Mouse (Mus musculus): ENCODE measurements around the gene Srsf3.

DNA sequence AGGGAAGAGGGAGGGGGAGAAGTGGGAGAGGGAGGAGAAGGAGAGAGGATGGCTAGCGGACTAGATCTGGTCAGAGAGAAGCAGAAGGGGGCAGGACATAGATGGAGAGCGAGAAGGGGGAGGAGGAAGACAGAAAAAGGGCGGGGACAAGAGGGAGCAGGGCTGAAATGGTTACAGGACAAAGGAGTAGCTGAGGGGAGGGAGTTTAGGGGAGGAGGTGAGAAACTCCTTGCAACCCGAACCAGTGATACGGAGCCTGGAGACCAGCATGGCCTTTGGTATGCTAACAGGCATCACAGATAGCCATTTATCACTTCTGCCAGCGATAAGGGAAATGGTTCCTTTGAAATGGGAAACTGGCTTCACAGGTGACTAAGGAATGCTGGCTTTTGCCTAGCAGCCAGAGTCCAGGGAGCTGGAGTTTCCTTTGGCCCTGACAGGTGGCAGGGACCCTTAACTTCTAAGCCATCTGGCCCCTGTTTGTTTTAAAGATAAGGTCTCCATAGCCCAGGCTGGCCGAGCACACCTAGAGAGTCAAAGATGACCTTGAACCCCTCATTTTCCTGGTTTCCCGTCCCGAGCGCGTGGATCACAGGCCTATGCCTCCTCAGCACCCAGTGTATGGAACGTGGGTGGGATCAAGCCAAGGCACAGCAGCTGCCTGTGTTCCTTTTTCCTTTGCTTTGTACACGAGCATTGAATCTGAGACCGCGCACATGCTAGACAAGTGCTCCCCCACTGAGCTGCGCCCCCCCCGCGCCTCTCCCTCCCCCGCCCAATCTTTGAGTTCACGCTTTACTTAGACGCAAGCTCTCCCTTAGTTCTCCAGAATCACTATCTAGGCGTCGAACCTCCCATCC lies 48.6 kb downstream of the Srsf3 start:
- no peak for TF ChIP-seq CTCF (IDR thresholded peaks at IDR 0.05; ENCODE audit: extremely low read depth, insufficient read depth, low read length)
- TF ChIP-seq POLR2A (IDR thresholded peaks at IDR 0.05; ENCODE audit: extremely low read depth, insufficient read depth, low read length): no peak

All from cortical plate, adult 2 months (tissue).